Mouse (Mus musculus) CH12.LX (cell line): Measurements from ENCODE around the gene Vwce. TPM values are rescaled to one million over a fixed set of nuclear protein-coding genes. Genes with fewer than 3 reads are reported as not detected.

Experiments
- DNase-seq: peaks from one replicate; pipeline ENCODE4 v3.0.0-alpha.2; 2013; ENCODE audit errors: extremely low read depth
- H3K27ac ChIP-seq: 2 replicates; pipeline ENCODE4 v1.5.1; 2012; ENCODE audit warnings: low read depth, mild to moderate bottlenecking, control low read depth, moderate library complexity; ENCODE audit not compliant: insufficient read depth
- H3K27me3 ChIP-seq: replicated peaks from 2 replicates; pipeline ENCODE3; 2012; ENCODE audit warnings: inconsistent platforms
- H3K36me3 ChIP-seq, 2 experiments: replicated peaks in 1 of 2; 2 replicates each; pipeline versions ENCODE3 to v1.6.1; 2012; ENCODE audit warnings: inconsistent platforms in 1 of 2, low read length in 1 of 2, mild to moderate bottlenecking in 1 of 2, mixed read lengths in 1 of 2, moderate library complexity in 1 of 2; ENCODE audit not compliant: control insufficient read depth in 1 of 2, insufficient read depth in 1 of 2
- H3K4me1 ChIP-seq, 2 experiments: 2 replicates each; pipeline ENCODE4 v1.6.1; 2012; ENCODE audit warnings: inconsistent platforms in 1 of 2, moderate library complexity in 1 of 2; ENCODE audit not compliant: insufficient read depth in 2 of 2, control insufficient read depth in 1 of 2
- H3K4me2 ChIP-seq: 2 replicates; pipeline ENCODE4 v1.6.1; 2012; ENCODE audit warnings: low read depth, mild to moderate bottlenecking, control low read depth; ENCODE audit not compliant: poor library complexity, insufficient read depth, severe bottlenecking
- H3K4me3 ChIP-seq, 3 experiments: fragments of 150-350 bp in 1 of 3; sonication (generic) in 1 of 3; replicated peaks in 1 of 3; 2 replicates each; pipeline versions ENCODE3 to v1.5.1; 2011 to 2012; ENCODE audit warnings: low read depth in 2 of 3, low read length in 2 of 3, mild to moderate bottlenecking in 2 of 3, moderate library complexity in 2 of 3, control low read depth in 1 of 3, improper control_type of control experiment in 1 of 3, inconsistent platforms in 1 of 3, mixed read lengths in 1 of 3; ENCODE audit not compliant: poor library complexity in 1 of 3
- H3K79me2 ChIP-seq: replicated peaks from 2 replicates; pipeline ENCODE4 v1.6.1; 2012; ENCODE audit warnings: mild to moderate bottlenecking, moderate library complexity; ENCODE audit not compliant: control insufficient read depth, poor library complexity, insufficient read depth, severe bottlenecking; ENCODE audit errors: extremely low read depth
- H3K9ac ChIP-seq: 2 replicates; pipeline ENCODE4 v1.6.1; 2012; ENCODE audit warnings: low read depth, mild to moderate bottlenecking, control low read depth, moderate library complexity; ENCODE audit not compliant: insufficient read depth
- H3K9me3 ChIP-seq: replicated peaks from 2 replicates; pipeline ENCODE3; 2012; ENCODE audit warnings: low read length, inconsistent platforms, mixed read lengths
- BHLHE40 ChIP-seq: IDR thresholded peaks from 2 replicates; pipeline ENCODE4 v1.6.1; 2011; ENCODE audit warnings: mild to moderate bottlenecking, low read depth, low read length, improper control_type of control experiment
- CHD2 ChIP-seq: IDR thresholded peaks from 2 replicates; pipeline ENCODE4 v1.6.1; 2011; ENCODE audit warnings: low read length, improper control_type of control experiment
- HCFC1 ChIP-seq: IDR thresholded peaks from 2 replicates; pipeline ENCODE4 v1.6.1; 2012; ENCODE audit warnings: low read depth, mild to moderate bottlenecking, inconsistent platforms, low read length, improper control_type of control experiment
- JUN ChIP-seq: IDR thresholded peaks from 2 replicates; pipeline ENCODE4 v1.6.1; 2011; ENCODE audit warnings: low read depth, mild to moderate bottlenecking, low read length, improper control_type of control experiment, moderate library complexity; ENCODE audit not compliant: insufficient read depth
- KAT2A ChIP-seq: IDR thresholded peaks from 2 replicates; pipeline ENCODE4 v1.6.1; 2012; ENCODE audit warnings: low read length, improper control_type of control experiment, inconsistent platforms; ENCODE audit not compliant: insufficient replicate concordance
- MAX ChIP-seq: IDR thresholded peaks from 2 replicates; pipeline ENCODE4 v1.6.1; 2011; ENCODE audit warnings: low read length, improper control_type of control experiment
- MXI1 ChIP-seq: IDR thresholded peaks from 2 replicates; pipeline ENCODE4 v1.6.1; 2011; ENCODE audit warnings: mild to moderate bottlenecking, low read depth, low read length, improper control_type of control experiment
- MYC ChIP-seq: IDR thresholded peaks from 2 replicates; pipeline ENCODE4 v1.6.1; 2011; ENCODE audit warnings: low read depth, mild to moderate bottlenecking, improper control_type of control experiment, low read length
- NRF1 ChIP-seq: IDR thresholded peaks from 2 replicates; pipeline ENCODE4 v1.6.1; 2014; ENCODE audit warnings: low read depth, mild to moderate bottlenecking, inconsistent platforms, low read length, improper control_type of control experiment, moderate library complexity
- POLR2AphosphoS2 ChIP-seq: IDR thresholded peaks from 2 replicates; pipeline ENCODE4 v1.6.1; 2011; ENCODE audit warnings: low read depth, low read length, improper control_type of control experiment
- RAD21 ChIP-seq: IDR thresholded peaks from 2 replicates; pipeline ENCODE4 v1.6.1; 2011; ENCODE audit warnings: low read depth, mild to moderate bottlenecking, low read length, improper control_type of control experiment, moderate library complexity
- SMC3 ChIP-seq: IDR thresholded peaks from 2 replicates; pipeline ENCODE4 v1.6.1; 2011; ENCODE audit warnings: low read depth, low read length, improper control_type of control experiment
- TCF12 ChIP-seq: IDR thresholded peaks from 2 replicates; pipeline ENCODE4 v1.6.1; 2014; ENCODE audit warnings: low read depth, mild to moderate bottlenecking, inconsistent platforms, low read length, improper control_type of control experiment
- UBTF ChIP-seq: IDR thresholded peaks from 2 replicates; pipeline ENCODE4 v1.6.1; 2012; ENCODE audit warnings: low read depth, mild to moderate bottlenecking, inconsistent platforms, low read length, improper control_type of control experiment, moderate library complexity
- USF1 ChIP-seq: IDR thresholded peaks from 2 replicates; pipeline ENCODE4 v1.6.1; 2014; ENCODE audit warnings: low read depth, mild to moderate bottlenecking, inconsistent platforms, low read length, improper control_type of control experiment
- USF2 ChIP-seq: conservative IDR thresholded peaks from 2 replicates; pipeline ENCODE4 v1.6.1; 2011; ENCODE audit warnings: low read depth, low read length, improper control_type of control experiment
- ZKSCAN1 ChIP-seq: IDR thresholded peaks from 2 replicates; pipeline ENCODE4 v1.6.1; 2012; ENCODE audit warnings: low read depth, inconsistent platforms, low read length, improper control_type of control experiment, borderline replicate concordance
- dilution Hi-C: fragments of 300-500 bp; cut with MboI; formaldehyde crosslinking; loops from 2 replicates; pipeline ENCODE4 v1.14.3; 2020; ENCODE audit warnings: low sequenced_read_pairs; ENCODE audit not compliant: extremely low pct_unique_long_range_greater_than_20kb, extremely low pct_ligation_motif_present
- in situ Hi-C: fragments of 300-500 bp; cut with MboI; formaldehyde crosslinking; loops from 3 replicates; pipeline ENCODE4 v1.14.3; 2019; ENCODE audit warnings: low sequenced_read_pairs, low pct_ligation_motif_present, low pct_unique_long_range_greater_than_20kb, mixed read lengths
- polyA plus RNA-seq: library from polyadenylated mRNA; unstranded; fragments of >175 nt; gene quantifications from 2 replicates; pipeline ENCODE4 v1.2.1, GENCODE M21; 2012; ENCODE audit warnings: low read depth; ENCODE audit not compliant: insufficient read length
- total RNA-seq, 2 experiments: library from RNA; depleted of rRNA; stranded (reverse); fragments of 300-350 nt in 1 of 2; fragments of >200 nt in 1 of 2; gene quantifications; 2 replicates each; pipeline ENCODE4 v1.2.3; 2012 to 2014

Gene Vwce
- total and polyA plus RNA-seq, 3 experiments, result 0.04 to 1.3 (median 0.13) TPM

GRCm38 (mm10) chr19:10671854-10672417, 37.9 kb downstream of the Vwce start:
- no peak overlapping the region for H3K4me3 ChIP-seq
- H3K9me3 ChIP-seq, result no peaks in the 10 kb centered on the region
- DNase-seq, result no peak
- H3K79me2 ChIP-seq, result no peaks in the 10 kb centered on the region
- in situ Hi-C loops, result loop anchor here (5.0 to 10.0 kb wide), 2 partner anchors 35 to 293 kb away; no protein-coding TSS in a partner anchor
- H3K36me3 ChIP-seq, result no peaks in the 10 kb centered on the region
- H3K27me3 ChIP-seq, result no peaks in the 10 kb centered on the region
- no peak overlapping the region for H3K4me2 ChIP-seq
- dilution Hi-C loops, result no loop called here
- H3K9ac ChIP-seq, result no peak overlapping the region
- H3K4me1 ChIP-seq, result peaks cover 7 to 17% of the 10 kb centered on the region in 2 experiments
- H3K27ac ChIP-seq, result no peak overlapping the region
- TF ChIP-seq RAD21 (no peak), ZKSCAN1 (no peak)

DNA sequence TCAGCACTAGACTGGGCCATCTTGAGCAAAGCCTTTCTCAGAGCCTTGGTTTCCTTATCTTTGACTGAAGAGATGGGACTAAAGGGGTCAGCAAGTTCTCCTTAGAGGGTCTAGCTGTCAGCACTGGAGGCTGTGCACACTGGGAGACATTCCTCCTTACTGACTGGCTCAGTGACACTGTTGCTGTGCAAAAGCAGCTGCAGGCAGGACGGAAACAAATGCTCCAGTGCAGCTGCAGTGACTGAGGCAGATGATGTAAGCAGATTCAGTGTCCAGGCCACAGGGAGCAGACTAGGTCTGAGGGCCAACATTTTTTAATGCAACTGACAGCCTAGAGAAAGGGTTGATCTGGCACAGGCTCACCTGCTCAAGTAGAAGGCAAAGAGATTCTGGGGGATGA, 39.3 kb downstream of the Vwce start:
- Histone ChIP-seq H3K4me2 (no peak overlapping the region), H3K27me3 (no peaks in the 10 kb centered on the region), H3K9ac (no peak overlapping the region), H3K36me3 (no peaks in the 10 kb centered on the region), H3K4me3 (no peak overlapping the region), H3K27ac (no peak overlapping the region)
- in situ Hi-C loops, result loop anchor here (5.0 to 10.0 kb wide), 2 partner anchors 34 to 292 kb away; no protein-coding TSS in a partner anchor
- DNase-seq, result no peak
- dilution Hi-C loops, result no loop called here
- TF ChIP-seq POLR2AphosphoS2, result no peak
- no peak for TF ChIP-seq KAT2A
- TF ChIP-seq BHLHE40, result no peak
- TF ChIP-seq MYC, result no peak
- no peak for TF ChIP-seq NRF1
- TF ChIP-seq, all 38 proteins: peak for 0
- Histone ChIP-seq H3K79me2 (no peaks in the 10 kb centered on the region), H3K9me3 (no peaks in the 10 kb centered on the region), H3K4me1 (peaks cover 7 to 16% of the 10 kb centered on the region in 2 experiments)

DNA sequence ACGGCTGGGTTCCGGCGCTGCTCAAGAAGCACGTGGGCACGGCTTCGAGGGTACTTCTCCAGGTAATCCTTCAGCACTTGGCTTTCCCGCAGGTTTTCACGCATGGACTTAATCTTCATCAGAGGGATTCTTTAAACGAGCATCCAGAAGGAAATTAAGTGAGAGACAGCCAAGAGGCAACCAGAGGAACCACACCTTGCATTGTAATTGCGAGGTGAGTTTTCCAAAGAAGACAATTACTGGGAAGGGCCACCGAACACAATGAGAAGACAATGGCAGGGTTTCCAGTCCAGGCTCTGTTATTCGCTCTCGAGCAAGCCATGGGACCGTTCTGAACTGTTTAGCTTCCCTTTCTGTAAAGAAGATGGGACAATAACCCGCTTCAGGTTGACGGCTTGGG, 42.6 kb downstream of the Vwce start:
- in situ Hi-C loops (loop anchor here (10.0 kb wide), 1 partner anchor 288 kb away; no protein-coding TSS in a partner anchor), dilution Hi-C loops (no loop called here)
- peaks cover 0 to 5% of the 10 kb centered on the region in 2 experiments; a peak in 3 of 4 replicates for H3K4me1 ChIP-seq

More for the DNA sequence above, 42.6 kb downstream of the Vwce start:
- Histone ChIP-seq H3K27me3 (no peaks in the 10 kb centered on the region), H3K9ac (no peak overlapping the region), H3K79me2 (no peaks in the 10 kb centered on the region), H3K9me3 (no peaks in the 10 kb centered on the region), H3K36me3 (no peaks in the 10 kb centered on the region), H3K4me3 (no peak overlapping the region), H3K27ac (no peak overlapping the region), H3K4me2 (no peak overlapping the region)
- no peak for DNase-seq
- TF ChIP-seq SMC3, result no peak
- no peak for TF ChIP-seq USF1
- TF ChIP-seq JUN, result no peak
- no peak for TF ChIP-seq HCFC1
- TF ChIP-seq MAX, result no peak
- TF ChIP-seq TCF12, result no peak
- TF ChIP-seq UBTF, result no peak
- TF ChIP-seq USF2, result no peak
- TF ChIP-seq CHD2, result no peak
- no peak for TF ChIP-seq MXI1
- no peak for TF ChIP-seq BHLHE40
